Mouse (Mus musculus) adrenal gland, adult (tissue): Measurements from ENCODE around the gene Dscam.
A peak's percentile ranks its signal among the peaks of the same experiment; 100 is the strongest.
"Not testable (repeated sequence)": the region's sequence is repeated elsewhere in the genome, so short reads cannot be mapped to it uniquely, and the experiment has no call there.

ENCODE experiments used
- DNase-seq, 2 experiments: peaks; one replicate each; pipeline ENCODE4 v3.0.0; 2022 to 2023; ENCODE audit warnings: low spot score in 1 of 2; ENCODE audit not compliant: inconsistent age in 2 of 2

The Dscam gene

GRCm38 (mm10) chr16:96899329-96899728 lies 271.2 kb downstream of the Dscam start:
- no peak for DNase-seq

GRCm38 (mm10) chr16:96896510-96897133 lies 273.9 kb downstream of the Dscam start:
- DNase-seq, result peak; percentile 13 to 71

- DNase-seq, result no peak
Measured at GRCm38 (mm10) chr16:96888036-96888435, 282.5 kb downstream of the Dscam start.

GRCm38 (mm10) chr16:96885817-96886216 lies 284.7 kb downstream of the Dscam start:
- no peak for DNase-seq

- DNase-seq, result not testable (repeated sequence)
Measured at GRCm38 (mm10) chr16:96884590-96884989, 286.0 kb downstream of the Dscam start.

GRCm38 (mm10) chr16:96877271-96877670 lies 293.3 kb downstream of the Dscam start:
- no peak for DNase-seq

- DNase-seq, result no peak
Measured at GRCm38 (mm10) chr16:96872799-96873198, 297.8 kb downstream of the Dscam start.

GRCm38 (mm10) chr16:96857571-96857970 lies 313.0 kb downstream of the Dscam start:
- peak; percentile 32 to 80 for DNase-seq

GRCm38 (mm10) chr16:96855060-96855459 lies 315.5 kb downstream of the Dscam start:
- DNase-seq, result no peak

GRCm38 (mm10) chr16:96852383-96852782 lies 318.2 kb downstream of the Dscam start:
- peak; percentile 27 to 84 for DNase-seq

GRCm38 (mm10) chr16:96848916-96849315 lies 321.6 kb downstream of the Dscam start:
- DNase-seq, result no peak

- DNase-seq, result no peak
Measured at GRCm38 (mm10) chr16:96846585-96846984, 324.0 kb downstream of the Dscam start.

GRCm38 (mm10) chr16:96846113-96846512 lies 324.4 kb downstream of the Dscam start:
- DNase-seq, result no peak

- no peak for DNase-seq
Measured at GRCm38 (mm10) chr16:96845475-96846098, 325.0 kb downstream of the Dscam start.

- DNase-seq, result no peak
Measured at GRCm38 (mm10) chr16:96843691-96844400, 326.7 kb downstream of the Dscam start.

GRCm38 (mm10) chr16:96842829-96843360 lies 327.7 kb downstream of the Dscam start:
- DNase-seq, result no peak

- peak; percentile 59 to 86 for DNase-seq
Measured at GRCm38 (mm10) chr16:96819649-96820048, 350.9 kb downstream of the Dscam start.

GRCm38 (mm10) chr16:96806298-96806697 lies 364.3 kb downstream of the Dscam start:
- peak in 1 of 2 experiments; percentile 32 for DNase-seq

- DNase-seq, result peak; percentile 12 to 54
Measured at GRCm38 (mm10) chr16:96802636-96803035, 367.9 kb downstream of the Dscam start.

GRCm38 (mm10) chr16:96801650-96802237 lies 368.8 kb downstream of the Dscam start:
- peak in 1 of 2 experiments; percentile 36 for DNase-seq

GRCm38 (mm10) chr16:96795431-96795830 lies 375.1 kb downstream of the Dscam start:
- peak; percentile 55 to 86 for DNase-seq
